Mouse (Mus musculus) C2C12 (cell line): ENCODE data around the gene Lrrc18.

Experiments used
- CTCF ChIP-seq: IDR thresholded peaks from one replicate; pipeline ENCODE4 v1.5.1; 2011; ENCODE audit not compliant: control insufficient read depth, insufficient read depth, insufficient read length
- FOSL1 ChIP-seq: IDR thresholded peaks from one replicate; pipeline ENCODE4 v1.8.0; 2011; ENCODE audit warnings: mild to moderate bottlenecking, low read length; ENCODE audit not compliant: poor library complexity, insufficient read depth, severe bottlenecking
- MAX ChIP-seq: IDR thresholded peaks from one replicate; pipeline ENCODE4 v1.6.1; 2011; ENCODE audit warnings: mild to moderate bottlenecking, control low read depth
- MYOD1 ChIP-seq: IDR thresholded peaks from one replicate; pipeline ENCODE4 v1.6.1; 2011; ENCODE audit warnings: low read depth; ENCODE audit not compliant: control insufficient read depth, insufficient read length

DNA sequence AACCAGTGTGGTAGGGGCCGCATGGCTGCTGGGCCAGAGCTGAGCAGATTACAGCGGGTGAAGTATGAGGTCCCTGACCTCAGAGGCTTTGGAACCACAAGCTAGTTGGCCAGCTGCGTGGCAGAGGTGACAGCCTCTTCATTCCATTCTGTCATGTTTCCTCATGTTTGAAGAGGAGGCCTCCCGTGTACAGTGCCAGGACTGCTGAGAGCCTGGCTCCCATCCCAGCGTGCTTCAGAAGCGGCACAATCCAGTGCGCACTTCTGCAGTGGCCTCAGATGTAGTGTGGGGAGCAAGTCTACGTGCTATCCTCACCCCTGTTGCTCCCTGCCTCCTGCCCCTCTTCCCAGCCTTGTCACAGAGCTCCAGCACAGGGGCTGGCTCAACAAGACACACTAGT is 34.7 kb upstream of the Lrrc18 start:
- TF ChIP-seq CTCF (no peak), MYOD1 (no peak), MAX (no peak), FOSL1 (no peak)
